Mouse (Mus musculus): ENCODE results near the gene Tgif1. TPM values are rescaled to one million over a fixed set of nuclear protein-coding genes. Genes with fewer than 3 reads are reported as not detected.
A peak's percentile ranks its signal among the peaks of the same experiment; 100 is the strongest.
"Not testable (repeated sequence)": the region's sequence is repeated elsewhere in the genome, so short reads cannot be mapped to it uniquely, and the experiment has no call there.

Tgif1 gene
- polyA plus RNA-seq, 1 experiment, result 227 TPM

- Histone ChIP-seq H3K36me3 (ENCODE audit: control insufficient read depth, insufficient read depth, low read length, poor library complexity, severe bottlenecking) (peaks cover 43% of the 10 kb centered on the region), H3K4me3 (ENCODE audit: low read depth, low read length) (0 out of 2 replicates have a peak overlapping the region, but pooled peaks have one; percentile 16), H3K27ac (ENCODE audit: insufficient read depth, low read length) (peak overlapping the region; percentile 56), H3K27me3 (ENCODE audit: control insufficient read depth, insufficient read depth, low read length, poor library complexity, severe bottlenecking) (no peaks in the 10 kb centered on the region), H3K9ac (ENCODE audit: low read depth, poor library complexity, severe bottlenecking) (peak overlapping the region; percentile 34; the same call in 1 of the 2 replicates), H3K9me3 (replicated peaks; ENCODE audit: control insufficient read depth, insufficient read depth, low read length, poor library complexity, severe bottlenecking) (no peaks in the 10 kb centered on the region), H3K4me1 (ENCODE audit: control insufficient read depth, insufficient read depth, low read length) (peaks cover 7% of the 10 kb centered on the region)
- TF ChIP-seq POLR2A (IDR thresholded peaks at IDR 0.05; ENCODE audit: insufficient read depth, low read length), result no peak
- TF ChIP-seq EP300 (IDR thresholded peaks at IDR 0.05; ENCODE audit: insufficient read depth, low read depth, low read length), result no peak
- TF ChIP-seq CTCF (IDR thresholded peaks at IDR 0.05; ENCODE audit: low read depth, low read length), result no peak
Measured at GRCm38 (mm10) chr17:70844971-70845370, 8.4 kb downstream of the Tgif1 start.

- TF ChIP-seq POLR2A (IDR thresholded peaks at IDR 0.05; ENCODE audit: insufficient read depth, low read length) (no peak), CTCF (IDR thresholded peaks at IDR 0.05; ENCODE audit: low read depth, low read length) (no peak), EP300 (IDR thresholded peaks at IDR 0.05; ENCODE audit: insufficient read depth, low read depth, low read length) (no peak)
- H3K27ac ChIP-seq (ENCODE audit: insufficient read depth, low read length), result peak overlapping the region; percentile 65
- H3K4me3 ChIP-seq (ENCODE audit: low read depth, low read length), result no peak overlapping the region
- H3K36me3 ChIP-seq (ENCODE audit: control insufficient read depth, insufficient read depth, low read length, poor library complexity, severe bottlenecking), result peaks cover 52% of the 10 kb centered on the region
- H3K9ac ChIP-seq (ENCODE audit: low read depth, poor library complexity, severe bottlenecking), result peak overlapping the region; percentile 6; the same call in 1 of the 2 replicates
- H3K27me3 ChIP-seq (ENCODE audit: control insufficient read depth, insufficient read depth, low read length, poor library complexity, severe bottlenecking), result no peaks in the 10 kb centered on the region
- H3K4me1 ChIP-seq (ENCODE audit: control insufficient read depth, insufficient read depth, low read length), result peaks cover 7% of the 10 kb centered on the region
- H3K9me3 ChIP-seq (replicated peaks; ENCODE audit: control insufficient read depth, insufficient read depth, low read length, poor library complexity, severe bottlenecking), result no peaks in the 10 kb centered on the region
Measured at GRCm38 (mm10) chr17:70843252-70843651, 10.1 kb downstream of the Tgif1 start.

DNA sequence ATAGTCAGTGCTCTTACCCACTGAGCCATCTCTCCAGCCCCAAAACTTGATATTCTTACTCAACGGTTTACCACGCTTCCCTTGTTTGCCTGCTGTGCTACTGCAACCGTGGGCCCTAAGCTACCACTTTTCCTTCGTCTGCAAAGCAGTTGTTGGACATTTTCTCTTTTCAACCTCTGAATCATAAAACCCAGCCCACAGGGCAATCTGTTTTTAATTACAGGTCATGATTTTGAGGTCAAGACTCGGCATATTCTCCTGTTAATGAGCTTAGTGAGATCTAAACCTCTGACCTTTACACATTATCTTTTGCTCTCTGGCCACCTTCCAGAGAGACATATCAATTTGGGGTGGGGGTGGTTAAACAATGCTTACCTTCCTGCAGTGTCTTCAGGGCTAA is 14.8 kb downstream of the Tgif1 start:
- Histone ChIP-seq H3K27ac (ENCODE audit: insufficient read depth, low read length) (peak overlapping the region; percentile 92), H3K27me3 (ENCODE audit: control insufficient read depth, insufficient read depth, low read length, poor library complexity, severe bottlenecking) (no peaks in the 10 kb centered on the region), H3K4me3 (ENCODE audit: low read depth, low read length) (no peak overlapping the region), H3K9ac (ENCODE audit: low read depth, poor library complexity, severe bottlenecking) (no peak overlapping the region), H3K9me3 (replicated peaks; ENCODE audit: control insufficient read depth, insufficient read depth, low read length, poor library complexity, severe bottlenecking) (no peaks in the 10 kb centered on the region), H3K36me3 (ENCODE audit: control insufficient read depth, insufficient read depth, low read length, poor library complexity, severe bottlenecking) (peaks cover 22% of the 10 kb centered on the region), H3K4me1 (ENCODE audit: control insufficient read depth, insufficient read depth, low read length) (peaks cover 2% of the 10 kb centered on the region)
- no peak for TF ChIP-seq EP300 (IDR thresholded peaks at IDR 0.05; ENCODE audit: insufficient read depth, low read depth, low read length)
- no peak for TF ChIP-seq POLR2A (IDR thresholded peaks at IDR 0.05; ENCODE audit: insufficient read depth, low read length)
- TF ChIP-seq CTCF (IDR thresholded peaks at IDR 0.05; ENCODE audit: low read depth, low read length), result no peak

DNA sequence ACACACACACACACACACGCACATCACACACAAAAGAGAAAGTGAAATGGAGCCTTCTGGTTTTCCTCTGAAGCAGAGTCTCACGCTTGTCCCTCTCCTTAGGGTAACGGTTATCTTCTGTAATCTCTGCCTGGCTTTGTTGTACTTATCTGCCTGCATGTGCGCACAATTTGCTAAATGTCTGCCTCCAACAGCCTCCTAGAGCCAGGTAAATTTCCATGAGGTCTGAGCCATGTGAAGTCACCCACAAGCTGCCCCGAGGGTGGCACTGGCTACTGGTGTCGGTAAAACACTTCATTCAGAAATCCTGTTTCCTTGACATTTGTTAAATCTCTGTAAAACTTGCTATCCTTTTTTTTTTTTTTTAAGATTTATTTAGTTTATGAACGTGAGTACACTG is 15.3 kb downstream of the Tgif1 start:
- no peak for TF ChIP-seq CTCF (IDR thresholded peaks at IDR 0.05; ENCODE audit: low read depth, low read length)
- no peak for TF ChIP-seq POLR2A (IDR thresholded peaks at IDR 0.05; ENCODE audit: insufficient read depth, low read length)
- no peak for TF ChIP-seq EP300 (IDR thresholded peaks at IDR 0.05; ENCODE audit: insufficient read depth, low read depth, low read length)
- H3K9me3 ChIP-seq (replicated peaks; ENCODE audit: control insufficient read depth, insufficient read depth, low read length, poor library complexity, severe bottlenecking), result no peaks in the 10 kb centered on the region
- H3K9ac ChIP-seq (ENCODE audit: low read depth, poor library complexity, severe bottlenecking), result 0 out of 2 replicates have a peak overlapping the region, but pooled peaks have one; percentile 8
- H3K27me3 ChIP-seq (ENCODE audit: control insufficient read depth, insufficient read depth, low read length, poor library complexity, severe bottlenecking), result no peaks in the 10 kb centered on the region
- no peak overlapping the region for H3K4me3 ChIP-seq (ENCODE audit: low read depth, low read length)
- H3K27ac ChIP-seq (ENCODE audit: insufficient read depth, low read length), result peak overlapping the region; percentile 68
- peaks cover 2% of the 10 kb centered on the region for H3K4me1 ChIP-seq (ENCODE audit: control insufficient read depth, insufficient read depth, low read length)
- H3K36me3 ChIP-seq (ENCODE audit: control insufficient read depth, insufficient read depth, low read length, poor library complexity, severe bottlenecking), result peaks cover 17% of the 10 kb centered on the region

GRCm38 (mm10) chr17:70837474-70837873 is 15.9 kb downstream of the Tgif1 start:
- H3K36me3 ChIP-seq (ENCODE audit: control insufficient read depth, insufficient read depth, low read length, poor library complexity, severe bottlenecking), result peaks cover 13% of the 10 kb centered on the region
- not testable (repeated sequence) for H3K27ac ChIP-seq (ENCODE audit: insufficient read depth, low read length); H3K9ac ChIP-seq (ENCODE audit: low read depth, poor library complexity, severe bottlenecking); H3K4me3 ChIP-seq (ENCODE audit: low read depth, low read length); H3K4me1 ChIP-seq (ENCODE audit: control insufficient read depth, insufficient read depth, low read length); H3K27me3 ChIP-seq (ENCODE audit: control insufficient read depth, insufficient read depth, low read length, poor library complexity, severe bottlenecking); H3K9me3 ChIP-seq (replicated peaks; ENCODE audit: control insufficient read depth, insufficient read depth, low read length, poor library complexity, severe bottlenecking)

DNA sequence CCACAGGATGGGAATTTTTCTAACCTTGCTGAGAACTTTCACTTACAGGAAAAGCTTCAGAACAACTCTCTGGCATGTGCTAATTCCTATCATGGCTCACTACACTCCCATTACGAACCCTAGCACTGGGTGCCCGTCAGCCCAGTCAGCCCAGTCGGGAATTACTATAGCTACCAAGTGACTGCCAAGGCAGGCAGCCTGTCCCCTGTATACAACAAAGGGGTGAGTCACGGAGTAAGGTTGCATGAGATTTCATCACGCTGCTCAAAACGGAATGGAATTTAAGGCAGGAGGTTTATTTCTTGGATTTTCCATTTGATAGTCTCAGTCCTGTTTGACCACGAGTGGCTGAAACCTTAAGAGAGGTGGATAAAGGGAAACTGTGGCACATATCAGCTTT is 16.5 kb downstream of the Tgif1 start:
- peak overlapping the region; percentile 57; the same call in 1 of the 2 replicates for H3K4me3 ChIP-seq (ENCODE audit: low read depth, low read length)
- H3K36me3 ChIP-seq (ENCODE audit: control insufficient read depth, insufficient read depth, low read length, poor library complexity, severe bottlenecking), result peaks cover 11% of the 10 kb centered on the region
- H3K27ac ChIP-seq (ENCODE audit: insufficient read depth, low read length), result peak overlapping the region; percentile 88
- no peaks in the 10 kb centered on the region for H3K27me3 ChIP-seq (ENCODE audit: control insufficient read depth, insufficient read depth, low read length, poor library complexity, severe bottlenecking)
- TF ChIP-seq POLR2A (IDR thresholded peaks at IDR 0.05; ENCODE audit: insufficient read depth, low read length), result no peak
- TF ChIP-seq EP300 (IDR thresholded peaks at IDR 0.05; ENCODE audit: insufficient read depth, low read depth, low read length), result no peak
- TF ChIP-seq CTCF (IDR thresholded peaks at IDR 0.05; ENCODE audit: low read depth, low read length), result no peak
- no peaks in the 10 kb centered on the region for H3K9me3 ChIP-seq (replicated peaks; ENCODE audit: control insufficient read depth, insufficient read depth, low read length, poor library complexity, severe bottlenecking)
- H3K4me1 ChIP-seq (ENCODE audit: control insufficient read depth, insufficient read depth, low read length), result peaks cover 2% of the 10 kb centered on the region
- H3K9ac ChIP-seq (ENCODE audit: low read depth, poor library complexity, severe bottlenecking), result peak overlapping the region; percentile 78
